Mouse (Mus musculus): ENCODE data around the gene Vps4a.

DNA sequence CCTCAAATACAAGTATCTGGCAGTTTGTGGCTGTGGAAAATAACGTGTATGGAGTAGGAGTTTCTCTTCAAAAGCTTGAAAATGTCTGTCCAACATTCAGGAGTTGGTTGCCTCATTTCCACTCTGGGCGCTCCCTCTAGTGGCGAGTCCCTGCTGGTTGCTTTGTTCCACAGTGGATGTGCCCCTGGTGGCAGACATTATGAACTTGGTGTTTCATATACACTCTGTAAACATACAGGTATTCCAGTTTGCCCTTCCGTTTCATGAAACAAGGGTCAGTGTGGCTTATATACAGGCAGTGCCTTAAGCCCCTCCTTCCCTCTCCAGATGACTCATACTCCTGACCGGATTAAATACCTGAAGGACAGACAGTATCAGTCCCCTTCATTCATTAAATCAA, 28.5 kb upstream of the Vps4a start:
- TF ChIP-seq GABPA (IDR thresholded peaks at IDR 0.05; ENCODE audit: low read depth, low read length), result no peak
- no peak for TF ChIP-seq MEF2A (IDR thresholded peaks at IDR 0.05; ENCODE audit: extremely low read depth, insufficient replicate concordance, low read depth, low read length, poor library complexity, severe bottlenecking)
- no peak for TF ChIP-seq POLR2A (IDR thresholded peaks at IDR 0.05; ENCODE audit: control insufficient read depth in 1 of 2, insufficient read depth in 1 of 2, low read depth in 1 of 2, low read length in 2 of 2, poor library complexity in 1 of 2)

Measured in MEL (cell line).